ENCODE assay signal across 8 mouse cellular contexts in genomic region chr15:85686641-85687395, GRCm38 (mm10). TPM values are rescaled to one million over a fixed set of nuclear protein-coding genes. Genes with fewer than 3 reads are reported as not detected.
A peak's percentile ranks its signal among the peaks of the same experiment; 100 is the strongest.
DNase-seq lines count a peak whose midpoint lies in the region; ATAC-seq and TF ChIP-seq lines count a peak whose summit lies in the region.

No protein-coding gene starts in this region.

- no peaks in the 10 kb centered on the region for H3K36me3 ChIP-seq in forebrain, embryonic 10.5 days (replicated peaks)
- H3K36me3 ChIP-seq in heart, embryonic 16.5 days (ENCODE audit: control insufficient read depth, insufficient read depth): peaks cover 29% of the 10 kb centered on the region
- peaks cover 35% of the 10 kb centered on the region for H3K36me3 ChIP-seq in kidney, postnatal 0 days (ENCODE audit: insufficient read depth, low read length)

- H3K4me1 ChIP-seq in forebrain, embryonic 10.5 days: peaks cover 10% of the 10 kb centered on the region
- H3K4me1 ChIP-seq in heart, embryonic 16.5 days (ENCODE audit: control insufficient read depth, insufficient read depth, low read length): peaks cover 16% of the 10 kb centered on the region
- peaks cover 15% of the 10 kb centered on the region for H3K4me1 ChIP-seq in kidney, postnatal 0 days (replicated peaks; ENCODE audit: insufficient read depth, low read length)

- TF ChIP-seq CTCF in kidney, postnatal 0 days (IDR thresholded peaks at IDR 0.05; ENCODE audit: low read depth): no peak

- H3K27me3 ChIP-seq in forebrain, embryonic 10.5 days (ENCODE audit: poor library complexity, severe bottlenecking): peaks cover 93% of the 10 kb centered on the region
- no peaks in the 10 kb centered on the region for H3K27me3 ChIP-seq in heart, embryonic 16.5 days (ENCODE audit: control insufficient read depth, insufficient read depth, low read length)
- no peaks in the 10 kb centered on the region for H3K27me3 ChIP-seq in kidney, postnatal 0 days (ENCODE audit: insufficient read depth, low read length)

- 68% methylated on average over 11 of the region's 11 CpGs for WGBS in forebrain, embryonic 10.5 days
- 56% methylated on average over 11 of the region's 11 CpGs for WGBS in heart, embryonic 16.5 days
- WGBS in kidney, postnatal 0 days: 55% methylated on average over 11 of the region's 11 CpGs

- H3K4me2 ChIP-seq in heart, embryonic 16.5 days (ENCODE audit: low read depth, low read length): no peak overlapping the region
- no peak overlapping the region for H3K4me2 ChIP-seq in kidney, postnatal 0 days (ENCODE audit: low read length)

- ATAC-seq in heart, embryonic 16.5 days (replicated peaks; ENCODE audit: extremely low read depth, insufficient read depth, low FRiP score): peak; percentile 81
- ATAC-seq in kidney, postnatal 0 days (replicated peaks; ENCODE audit: low FRiP score, low read depth): peak; percentile 63; the same call in 1 of the 2 replicates

- peak; percentile 77 for DNase-seq in ovary, adult 18-20 months (ENCODE audit: low spot score)
- no peak for DNase-seq in ovary, postnatal 10 days (ENCODE audit: low spot score)
- no peak for DNase-seq in forebrain, embryonic 10.5 days (ENCODE audit: extremely low spot score, low spot score)
- DNase-seq in kidney, postnatal 0 days (ENCODE audit: low spot score): peak; percentile 75
- peak; percentile 34 for DNase-seq in mesoderm, embryonic 11.5 days (ENCODE audit: low read depth, low spot score)
- DNase-seq in yolk sac, embryonic 10.5 days (ENCODE audit: low spot score): peak; percentile 76
- DNase-seq in urinary bladder, adult 18-20 months (ENCODE audit: low spot score in 2 of 2): no peak

- no peaks in the 10 kb centered on the region for H3K9me3 ChIP-seq in forebrain, embryonic 10.5 days
- H3K9me3 ChIP-seq in heart, embryonic 16.5 days (replicated peaks; ENCODE audit: control insufficient read depth, low read length): no peaks in the 10 kb centered on the region
- no peaks in the 10 kb centered on the region for H3K9me3 ChIP-seq in kidney, postnatal 0 days (replicated peaks; ENCODE audit: low read length)

- H3K9ac ChIP-seq in heart, embryonic 16.5 days (ENCODE audit: low read length): no peak overlapping the region; the same call in none of the 2 replicates
- no peak overlapping the region for H3K9ac ChIP-seq in kidney, postnatal 0 days (ENCODE audit: low read depth, low read length)

- peak overlapping the region; percentile 15; the same call in 1 of the 2 replicates for H3K27ac ChIP-seq in forebrain, embryonic 10.5 days
- H3K27ac ChIP-seq in heart, embryonic 16.5 days (ENCODE audit: low read length): peak overlapping the region; percentile 74
- H3K27ac ChIP-seq in kidney, postnatal 0 days: peak overlapping the region; percentile 32

- no peak overlapping the region for H3K4me3 ChIP-seq in forebrain, embryonic 10.5 days
- H3K4me3 ChIP-seq in heart, embryonic 16.5 days (ENCODE audit: low read length): no peak overlapping the region
- no peak overlapping the region for H3K4me3 ChIP-seq in kidney, postnatal 0 days (replicated peaks; ENCODE audit: low read depth, low read length)

RNA-seq across cellular contexts. Expression of gene Ppara, which starts 48.0 kb away (rescaled TPM):
- 0.11 and 0.20 TPM in 2 replicates for polyA plus RNA-seq in forebrain, embryonic 10.5 days (2016; fragmentation: Nextera tagmentation; extraction: Ambion mirVana)
- polyA plus RNA-seq in heart, embryonic 16.5 days (2015; fragmentation: Nextera tagmentation; extraction: Ambion mirVana): 20.3 and 21.5 TPM in 2 replicates
- polyA plus RNA-seq in kidney, postnatal 0 days (2015; fragmentation: Nextera tagmentation; extraction: Ambion mirVana): 10.9 and 12.0 TPM in 2 replicates

Comparison
In these comparisons a context has a peak if more than half of its experiments do, and no peak if none do; other contexts are left out.
1. DNase-seq: peak in ovary, adult 18-20 months (single experiment), kidney, postnatal 0 days (single experiment), mesoderm, embryonic 11.5 days (single experiment) and yolk sac, embryonic 10.5 days (single experiment); none in ovary, postnatal 10 days (single experiment), forebrain, embryonic 10.5 days (single experiment) and urinary bladder, adult 18-20 months (0 of 2).
2. H3K27ac ChIP-seq: peak in every context shown above with its lines; median percentile 74 in heart, embryonic 16.5 days; 32 in kidney, postnatal 0 days; 15 in forebrain, embryonic 10.5 days.